Mouse (Mus musculus) T-helper 2 cell (primary cell): Measurements from ENCODE around the gene C8a.

Experiments used
- in situ Hi-C: fragments of 300-600 bp; cut with MboI, MseI; formaldehyde crosslinking; loops from one replicate; pipeline ENCODE4 v1.15.1; 2025; ENCODE audit warnings: high pct_unique_total_duplicates

Gene C8a

GRCm38 (mm10) chr4:104876323-104876722, at the start of gene C8a:
Gene C8a (minus strand): TSS chr4:104876398.
- in situ Hi-C loops: no loop called here

GRCm38 (mm10) chr4:104925383-104925782, 49.2 kb upstream of the C8a start:
- in situ Hi-C loops: no loop called here

- in situ Hi-C loops: no loop called here
Measured at GRCm38 (mm10) chr4:104918017-104918416, 41.8 kb upstream of the C8a start.

- in situ Hi-C loops: no loop called here
Measured at GRCm38 (mm10) chr4:104914711-104915247, 38.6 kb upstream of the C8a start.

- in situ Hi-C loops: no loop called here
Measured at GRCm38 (mm10) chr4:104913291-104914129, 37.3 kb upstream of the C8a start, which contains the start of gene Fyb2. Gene Fyb2 (plus strand): TSS chr4:104913456.

- in situ Hi-C loops: no loop called here
Measured at GRCm38 (mm10) chr4:104911685-104912084, 35.5 kb upstream of the C8a start.

- in situ Hi-C loops: no loop called here
Measured at GRCm38 (mm10) chr4:104905049-104905448, 28.9 kb upstream of the C8a start.

GRCm38 (mm10) chr4:104902836-104903235, 26.6 kb upstream of the C8a start:
- in situ Hi-C loops: no loop called here

GRCm38 (mm10) chr4:104894004-104894734, 18.0 kb upstream of the C8a start:
- in situ Hi-C loops: no loop called here

GRCm38 (mm10) chr4:104893588-104893987, 17.4 kb upstream of the C8a start:
- in situ Hi-C loops: no loop called here

GRCm38 (mm10) chr4:104891708-104892107, 15.5 kb upstream of the C8a start:
- in situ Hi-C loops: no loop called here

- in situ Hi-C loops: no loop called here
Measured at GRCm38 (mm10) chr4:104888499-104889262, 12.5 kb upstream of the C8a start.

GRCm38 (mm10) chr4:104887486-104887885, 11.3 kb upstream of the C8a start:
- in situ Hi-C loops: no loop called here

- in situ Hi-C loops: no loop called here
Measured at GRCm38 (mm10) chr4:104875832-104876231, 366 bp downstream of the C8a start.

GRCm38 (mm10) chr4:104870196-104870595, 6.0 kb downstream of the C8a start:
- in situ Hi-C loops: no loop called here

- in situ Hi-C loops: no loop called here
Measured at GRCm38 (mm10) chr4:104869581-104869980, 6.6 kb downstream of the C8a start.

GRCm38 (mm10) chr4:104864397-104864796, 11.8 kb downstream of the C8a start:
- in situ Hi-C loops: no loop called here

- in situ Hi-C loops: no loop called here
Measured at GRCm38 (mm10) chr4:104861241-104861640, 15.0 kb downstream of the C8a start.

- in situ Hi-C loops: no loop called here
Measured at GRCm38 (mm10) chr4:104857823-104858222, 18.4 kb downstream of the C8a start.

- in situ Hi-C loops: no loop called here
Measured at GRCm38 (mm10) chr4:104857029-104857428, 19.2 kb downstream of the C8a start, which contains the start of gene Gm17662. Gene Gm17662 (plus strand): TSS chr4:104857329.

- in situ Hi-C loops: no loop called here
Measured at GRCm38 (mm10) chr4:104855216-104855615, 21.0 kb downstream of the C8a start.

- in situ Hi-C loops: no loop called here
Measured at GRCm38 (mm10) chr4:104843546-104843945, 32.7 kb downstream of the C8a start.
